Mouse (Mus musculus) kidney, postnatal 14 days (tissue): ENCODE measurements around the gene Srd5a3.

Experiments
- DNase-seq: peaks from one replicate; pipeline ENCODE4 v3.0.0; 2022; ENCODE audit warnings: mixed read lengths

The Srd5a3 gene

DNA sequence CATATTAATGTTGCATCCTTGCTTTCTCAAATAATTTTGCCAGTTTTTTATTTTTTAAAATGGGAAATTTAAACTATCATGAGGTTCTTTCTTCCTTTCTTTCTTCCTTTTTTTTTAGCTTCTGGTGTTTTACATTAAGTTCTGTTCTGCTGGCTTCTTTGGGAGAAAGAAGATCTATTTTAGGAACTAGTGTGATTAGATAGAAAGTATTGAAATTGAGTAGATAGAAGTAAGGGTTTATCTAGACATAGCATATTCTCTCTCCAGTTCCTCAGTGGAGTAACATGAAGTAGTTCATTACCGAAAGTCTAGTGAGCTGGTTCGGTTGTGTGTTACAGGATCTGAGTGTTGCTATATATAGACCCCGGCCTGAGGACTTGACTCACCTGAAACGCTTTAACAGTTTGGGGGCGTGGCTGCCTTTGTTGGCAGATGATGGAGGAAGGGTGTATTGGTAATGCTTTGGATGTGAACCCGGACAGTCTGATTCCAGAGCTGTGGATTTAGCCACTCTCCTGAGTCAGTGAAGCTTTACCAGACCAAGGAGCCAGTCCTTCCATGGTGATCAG lies 54.4 kb downstream of the Srd5a3 start:
- no peak for DNase-seq

GRCm38 (mm10) chr5:76199346-76199745 lies 59.3 kb downstream of the Srd5a3 start:
- no peak for DNase-seq

GRCm38 (mm10) chr5:76203171-76203570 lies 63.1 kb downstream of the Srd5a3 start:
- DNase-seq, result no peak
